Mouse (Mus musculus): ENCODE measurements around the gene Shprh. TPM values are rescaled to one million over a fixed set of nuclear protein-coding genes. Genes with fewer than 3 reads are reported as not detected.
A peak's percentile ranks its signal among the peaks of the same experiment; 100 is the strongest.
"Not testable (repeated sequence)": the region's sequence is repeated elsewhere in the genome, so short reads cannot be mapped to it uniquely, and the experiment has no call there.

Gene Shprh
- total RNA-seq (2017), result 26.1 and 34.6 TPM in 2 replicates

DNA sequence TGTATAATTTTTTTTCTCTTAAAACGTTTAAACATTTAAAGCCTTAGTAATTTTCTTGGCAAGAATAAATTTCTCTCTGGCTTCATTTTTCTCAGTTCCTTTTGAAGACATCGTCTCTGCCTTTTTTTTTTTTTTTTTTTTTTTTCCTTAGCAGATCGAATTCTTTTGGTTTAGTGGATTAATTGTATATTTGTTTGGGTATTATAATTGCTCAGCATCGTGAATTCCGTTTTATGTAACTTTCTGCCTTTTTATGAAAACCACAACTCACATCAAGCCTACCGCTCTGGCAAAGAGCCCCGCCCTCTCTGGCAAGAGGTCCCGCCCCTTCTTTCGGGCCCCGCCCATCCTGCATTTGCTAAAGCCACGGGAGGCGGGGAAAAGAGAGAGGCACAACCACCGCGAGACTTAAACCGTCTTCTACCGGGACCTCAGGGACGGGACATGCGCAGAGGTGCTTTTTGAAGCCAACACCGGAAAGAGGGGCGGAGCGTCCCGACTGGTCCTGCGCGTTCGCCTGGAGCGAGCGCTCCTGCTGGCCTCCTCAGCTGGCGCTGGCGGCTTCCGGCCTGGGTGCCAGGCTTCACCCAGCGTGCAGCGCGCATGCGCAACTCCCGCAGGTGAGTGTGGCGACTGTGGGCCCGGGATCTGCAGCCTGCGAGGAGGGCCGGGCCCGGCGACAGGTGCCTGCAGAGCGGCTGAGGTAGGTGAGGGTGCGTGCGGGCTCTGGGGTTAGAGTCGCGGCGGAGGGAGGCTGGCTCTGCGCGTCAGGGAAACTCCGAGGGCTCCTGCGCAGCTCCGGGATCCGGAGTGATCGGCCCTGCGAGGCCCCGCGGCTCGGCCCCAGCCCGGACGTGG is at the start of gene Shprh:
Gene Shprh, plus strand, starts transcription at position 544 of the 858 bp plus-strand sequence.
- ATAC-seq (replicated peaks in 1 of 2; ENCODE audit: insufficient read depth in 1 of 2, low FRiP score in 2 of 2, low TSS enrichment in 1 of 2, low read depth in 1 of 2, poor library complexity in 2 of 2, severe bottlenecking in 2 of 2), result peak; percentile 99 to 100

DNA sequence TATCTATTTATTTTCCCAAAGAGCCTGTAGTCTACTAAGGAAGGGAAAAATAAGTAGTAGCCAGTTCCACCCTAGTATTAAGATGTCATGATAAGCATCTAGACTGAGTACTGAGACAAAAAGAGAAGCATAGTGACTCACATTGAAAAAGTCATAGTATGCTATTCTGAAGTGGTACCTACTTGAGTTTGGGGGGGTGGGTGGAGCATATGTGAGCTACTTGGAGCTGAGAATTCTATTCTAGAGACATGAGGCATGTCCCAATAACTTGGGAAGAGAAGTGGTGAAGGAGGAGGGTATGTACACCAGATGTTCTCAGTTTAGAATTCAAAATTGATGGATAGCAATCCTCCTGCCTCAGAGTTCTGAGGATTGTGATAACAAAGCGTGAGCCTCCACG is 27.4 kb upstream of the Shprh start:
- ATAC-seq (replicated peaks in 1 of 2; ENCODE audit: insufficient read depth in 1 of 2, low FRiP score in 2 of 2, low TSS enrichment in 1 of 2, low read depth in 1 of 2, poor library complexity in 2 of 2, severe bottlenecking in 2 of 2), result no peak

DNA sequence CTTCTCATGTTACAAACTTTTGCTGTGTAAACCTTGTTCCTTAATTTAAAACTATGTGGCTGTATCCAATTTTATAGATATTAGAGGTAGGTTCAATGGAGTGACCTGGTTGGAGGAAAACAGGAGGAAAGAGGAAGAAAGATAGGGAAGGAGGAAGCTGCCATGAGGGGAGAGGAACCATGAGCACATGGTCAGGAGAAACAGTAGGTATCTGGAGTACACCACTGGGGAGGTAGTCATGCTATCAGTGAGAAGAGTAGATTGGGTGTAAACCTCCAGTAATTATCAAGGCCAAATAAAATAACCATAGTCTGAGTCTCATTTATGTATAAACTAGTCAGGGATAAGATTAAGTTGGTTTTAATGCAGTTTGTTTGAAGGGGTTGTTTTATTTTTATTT is 3.6 kb upstream of the Shprh start:
- no peak for ATAC-seq (replicated peaks in 1 of 2; ENCODE audit: insufficient read depth in 1 of 2, low FRiP score in 2 of 2, low TSS enrichment in 1 of 2, low read depth in 1 of 2, poor library complexity in 2 of 2, severe bottlenecking in 2 of 2)

DNA sequence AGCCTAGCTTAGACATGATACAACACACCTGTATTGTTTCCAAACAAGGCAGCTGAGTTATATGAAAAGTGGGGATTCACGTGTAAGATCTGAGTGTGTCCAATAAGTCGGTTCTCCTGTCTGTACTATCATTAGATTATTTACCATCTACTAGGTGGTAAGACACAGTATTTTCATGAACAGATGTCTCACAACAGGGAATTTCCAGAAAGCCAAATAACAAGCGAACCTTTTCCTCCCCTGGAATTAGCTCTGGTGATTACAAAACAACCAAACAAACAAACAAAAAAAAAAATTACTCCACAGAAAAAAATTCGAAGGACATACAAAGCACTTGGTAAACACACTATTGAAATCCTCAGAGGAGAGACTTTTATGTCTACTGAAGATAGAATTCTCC is 781 bp upstream of the Shprh start:
- ATAC-seq (replicated peaks in 1 of 2; ENCODE audit: insufficient read depth in 1 of 2, low FRiP score in 2 of 2, low TSS enrichment in 1 of 2, low read depth in 1 of 2, poor library complexity in 2 of 2, severe bottlenecking in 2 of 2), result no peak

DNA sequence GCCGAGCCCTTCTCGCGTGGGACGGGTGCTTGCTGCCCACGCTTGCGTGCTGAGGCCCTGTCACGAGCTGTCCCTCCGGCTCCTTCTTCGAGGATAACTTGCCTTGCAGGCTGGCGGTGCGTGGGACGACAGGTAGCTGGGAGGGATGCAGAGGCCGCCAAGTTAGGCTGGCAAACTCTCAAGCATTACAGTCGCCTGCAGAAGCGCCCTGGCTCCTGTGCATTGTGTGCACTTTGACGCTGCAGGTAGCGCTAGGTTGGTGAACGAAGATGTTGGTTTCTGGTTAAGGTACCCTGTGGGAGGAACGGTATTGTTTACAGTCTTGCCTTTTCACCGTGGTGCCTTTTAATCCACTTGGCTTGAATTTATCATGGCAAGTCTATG is 507 bp downstream of the Shprh start:
- ATAC-seq (replicated peaks in 1 of 2; ENCODE audit: insufficient read depth in 1 of 2, low FRiP score in 2 of 2, low TSS enrichment in 1 of 2, low read depth in 1 of 2, poor library complexity in 2 of 2, severe bottlenecking in 2 of 2), result no peak

DNA sequence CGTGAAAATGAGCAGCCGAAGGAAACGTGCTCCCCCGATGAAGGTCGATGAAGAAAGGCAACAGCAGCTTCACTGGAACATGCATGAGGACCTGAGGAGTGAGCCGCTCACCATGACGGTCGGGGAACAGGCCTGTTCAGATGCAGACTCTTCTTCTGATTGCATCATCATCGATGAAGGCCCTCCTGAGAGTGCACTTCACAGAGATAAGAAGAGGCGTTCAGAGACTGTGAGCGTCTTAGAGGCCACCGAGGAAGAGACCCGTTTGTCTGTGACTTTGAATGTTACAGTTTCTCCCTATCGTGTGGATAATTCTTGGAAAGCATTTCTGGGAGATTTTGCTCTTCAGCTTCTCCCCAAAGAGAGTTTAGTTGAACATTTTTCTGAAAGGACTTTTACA is 2.4 kb downstream of the Shprh start:
- ATAC-seq (replicated peaks in 1 of 2; ENCODE audit: insufficient read depth in 1 of 2, low FRiP score in 2 of 2, low TSS enrichment in 1 of 2, low read depth in 1 of 2, poor library complexity in 2 of 2, severe bottlenecking in 2 of 2), result no peak

DNA sequence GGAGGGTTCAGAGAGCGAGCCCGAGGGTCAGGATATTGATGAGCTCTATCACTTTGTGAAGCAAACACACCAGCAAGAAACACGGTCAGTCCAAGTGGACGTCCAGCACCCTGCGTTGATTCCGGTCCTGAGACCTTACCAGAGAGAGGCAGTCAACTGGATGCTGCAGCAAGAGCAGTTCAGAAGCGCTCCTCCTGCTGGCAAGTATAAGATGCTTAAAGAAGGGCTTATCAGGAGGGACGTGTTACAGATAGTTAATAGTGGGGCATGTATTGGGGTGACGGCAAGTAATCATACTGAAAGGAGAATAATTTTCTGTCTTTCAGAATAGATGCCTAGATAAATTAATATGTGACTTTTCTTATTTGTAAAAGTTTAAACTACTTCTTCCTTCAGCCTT is 7.8 kb downstream of the Shprh start:
- ATAC-seq (replicated peaks in 1 of 2; ENCODE audit: insufficient read depth in 1 of 2, low FRiP score in 2 of 2, low TSS enrichment in 1 of 2, low read depth in 1 of 2, poor library complexity in 2 of 2, severe bottlenecking in 2 of 2), result no peak

DNA sequence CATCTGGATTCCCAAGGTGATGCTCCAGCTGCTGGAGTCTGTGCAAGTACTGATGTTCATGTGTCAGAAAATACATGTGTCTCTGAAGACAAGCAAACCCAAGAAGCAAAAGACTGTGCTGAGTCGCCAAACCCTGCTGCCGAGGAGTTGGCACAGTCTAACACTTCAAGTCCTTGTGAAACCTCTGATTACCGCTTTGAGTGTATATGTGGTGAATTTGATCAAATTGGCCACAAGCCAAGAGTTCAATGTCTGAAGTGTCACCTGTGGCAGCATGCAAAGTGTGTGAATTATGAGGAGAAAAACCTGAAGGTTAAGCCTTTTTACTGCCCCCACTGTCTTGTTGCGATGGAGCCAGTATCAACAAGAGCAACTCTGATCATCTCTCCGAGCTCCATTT is 15.3 kb downstream of the Shprh start:
- ATAC-seq (replicated peaks in 1 of 2; ENCODE audit: insufficient read depth in 1 of 2, low FRiP score in 2 of 2, low TSS enrichment in 1 of 2, low read depth in 1 of 2, poor library complexity in 2 of 2, severe bottlenecking in 2 of 2), result no peak

DNA sequence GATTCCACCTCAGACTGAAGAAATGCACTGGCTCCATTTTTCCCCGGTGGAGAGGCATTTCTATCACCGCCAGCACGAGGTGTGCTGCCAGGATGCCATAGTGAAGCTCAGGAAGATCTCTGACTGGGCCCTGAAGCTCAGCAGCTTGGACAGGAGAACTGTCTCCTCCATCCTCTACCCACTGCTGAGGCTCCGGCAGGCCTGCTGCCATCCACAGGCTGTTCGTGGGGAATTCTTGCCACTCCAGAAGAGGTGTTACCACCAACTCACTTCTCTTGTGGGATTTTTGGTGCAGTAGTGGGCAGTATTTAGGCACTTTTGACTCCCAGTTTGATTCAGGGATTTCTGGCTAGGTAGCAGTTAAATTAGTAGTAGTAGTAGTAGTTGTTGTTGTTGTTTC is 21.0 kb downstream of the Shprh start:
- ATAC-seq (replicated peaks in 1 of 2; ENCODE audit: insufficient read depth in 1 of 2, low FRiP score in 2 of 2, low TSS enrichment in 1 of 2, low read depth in 1 of 2, poor library complexity in 2 of 2, severe bottlenecking in 2 of 2), result no peak

DNA sequence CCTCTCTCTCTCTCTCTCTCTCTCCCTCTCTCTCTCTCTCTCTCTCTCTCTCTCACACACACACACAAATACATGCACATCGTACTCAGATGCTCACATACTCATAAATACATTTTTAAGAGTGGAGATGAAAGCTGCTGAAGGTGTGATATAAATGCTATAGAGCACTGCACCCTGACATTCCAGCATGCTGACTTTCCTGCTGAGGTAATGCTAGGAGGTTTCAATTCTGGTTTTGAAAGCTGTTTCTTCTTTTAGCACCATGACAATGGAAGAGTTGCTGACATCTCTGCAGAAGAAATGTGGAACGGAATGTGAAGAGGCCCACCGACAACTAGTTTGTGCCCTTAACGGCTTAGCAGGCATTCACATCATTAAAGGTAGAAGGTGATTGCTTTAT is 22.4 kb downstream of the Shprh start:
- ATAC-seq (replicated peaks in 1 of 2; ENCODE audit: insufficient read depth in 1 of 2, low FRiP score in 2 of 2, low TSS enrichment in 1 of 2, low read depth in 1 of 2, poor library complexity in 2 of 2, severe bottlenecking in 2 of 2), result no peak

DNA sequence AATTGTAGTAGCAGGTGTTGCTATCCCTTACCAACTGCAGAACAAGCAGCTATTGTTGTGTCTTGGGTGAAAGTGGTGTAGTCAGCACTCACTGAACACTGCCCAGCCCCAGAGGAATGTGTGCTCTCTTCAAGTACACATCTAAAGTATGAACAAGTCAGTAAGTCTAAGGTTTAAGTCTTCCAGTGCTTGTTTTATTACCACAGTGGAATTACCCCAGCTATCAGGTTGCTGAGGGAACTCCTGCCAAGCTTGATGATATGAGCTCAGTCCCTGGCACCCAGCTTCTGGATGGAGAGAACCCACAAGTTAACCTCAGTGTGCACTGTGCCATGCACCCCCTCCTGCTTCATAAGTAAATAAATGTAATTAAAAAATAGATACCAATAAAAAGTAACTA is 23.3 kb downstream of the Shprh start:
- ATAC-seq (replicated peaks in 1 of 2; ENCODE audit: insufficient read depth in 1 of 2, low FRiP score in 2 of 2, low TSS enrichment in 1 of 2, low read depth in 1 of 2, poor library complexity in 2 of 2, severe bottlenecking in 2 of 2), result no peak

DNA sequence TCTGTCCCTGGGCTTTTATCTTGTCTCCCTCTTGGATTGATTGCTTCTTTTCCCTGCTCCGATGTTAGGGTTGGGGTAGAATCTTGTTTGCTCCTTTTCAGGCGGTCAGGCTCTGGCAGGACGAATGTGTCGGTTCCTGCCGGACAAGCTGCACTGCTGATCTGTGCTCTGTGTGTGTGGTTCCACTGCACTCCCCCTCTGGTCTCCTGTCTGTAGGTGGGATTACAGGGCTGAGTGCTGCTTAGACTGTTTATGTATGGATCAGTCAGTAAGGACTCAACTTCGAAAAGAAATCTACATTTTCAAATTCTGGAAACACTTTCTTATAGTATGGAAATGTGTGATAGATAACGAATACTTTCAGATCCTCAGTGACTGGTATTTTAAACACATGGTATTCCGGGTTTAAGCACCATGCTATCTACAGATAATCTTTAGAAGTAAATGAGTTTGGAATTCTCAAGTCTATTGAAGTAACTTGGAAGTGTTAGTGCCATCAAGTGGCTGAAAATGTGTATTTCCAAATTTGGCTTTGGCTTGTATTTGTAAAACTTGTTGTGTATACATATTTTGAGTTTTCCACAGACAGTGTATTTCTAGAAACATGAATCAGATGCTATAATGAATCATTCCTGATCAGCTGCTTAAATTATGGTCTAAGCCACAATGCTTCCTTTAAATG is 26.7 kb downstream of the Shprh start:
- ATAC-seq (replicated peaks in 1 of 2; ENCODE audit: insufficient read depth in 1 of 2, low FRiP score in 2 of 2, low TSS enrichment in 1 of 2, low read depth in 1 of 2, poor library complexity in 2 of 2, severe bottlenecking in 2 of 2), result no peak

DNA sequence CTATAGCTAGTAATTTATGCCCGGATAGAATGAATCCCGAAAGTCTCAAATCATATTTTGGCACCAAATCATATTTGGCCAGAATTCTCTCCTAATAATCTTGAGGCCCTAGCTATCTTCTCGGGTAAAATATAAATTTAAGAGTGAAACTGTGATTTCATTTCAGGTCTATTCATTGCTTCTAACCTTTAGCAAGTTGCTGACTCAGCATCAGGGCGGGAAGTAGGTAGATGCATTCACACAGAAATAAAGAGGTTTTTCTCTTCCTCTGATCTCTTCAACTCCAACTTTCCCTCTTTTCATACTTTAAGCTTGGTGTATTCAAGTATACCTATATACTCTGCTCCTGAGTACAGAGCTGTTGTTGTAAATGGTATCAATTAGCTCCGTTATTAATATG is 30.9 kb downstream of the Shprh start:
- ATAC-seq (replicated peaks in 1 of 2; ENCODE audit: insufficient read depth in 1 of 2, low FRiP score in 2 of 2, low TSS enrichment in 1 of 2, low read depth in 1 of 2, poor library complexity in 2 of 2, severe bottlenecking in 2 of 2), result no peak

DNA sequence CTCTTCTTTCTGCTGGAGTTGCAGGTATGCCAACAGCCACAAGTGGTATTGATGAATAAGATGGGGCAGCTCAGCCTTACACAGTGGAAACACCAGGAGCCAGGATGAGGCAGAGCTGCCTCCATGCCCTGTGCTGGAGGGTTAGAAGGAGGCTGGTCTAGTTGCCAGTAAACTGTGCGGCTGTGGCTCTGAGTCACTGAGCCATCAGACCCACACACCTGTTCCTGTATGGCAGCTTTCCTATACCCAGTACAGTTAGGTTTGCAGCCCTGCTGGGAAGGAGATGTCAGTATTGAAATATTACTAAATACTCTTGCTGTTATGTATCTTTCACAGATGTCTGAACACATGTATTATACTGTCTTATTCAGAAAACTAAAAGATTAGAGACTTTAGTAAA is 48.1 kb downstream of the Shprh start:
- no peak for ATAC-seq (replicated peaks in 1 of 2; ENCODE audit: insufficient read depth in 1 of 2, low FRiP score in 2 of 2, low TSS enrichment in 1 of 2, low read depth in 1 of 2, poor library complexity in 2 of 2, severe bottlenecking in 2 of 2)

DNA sequence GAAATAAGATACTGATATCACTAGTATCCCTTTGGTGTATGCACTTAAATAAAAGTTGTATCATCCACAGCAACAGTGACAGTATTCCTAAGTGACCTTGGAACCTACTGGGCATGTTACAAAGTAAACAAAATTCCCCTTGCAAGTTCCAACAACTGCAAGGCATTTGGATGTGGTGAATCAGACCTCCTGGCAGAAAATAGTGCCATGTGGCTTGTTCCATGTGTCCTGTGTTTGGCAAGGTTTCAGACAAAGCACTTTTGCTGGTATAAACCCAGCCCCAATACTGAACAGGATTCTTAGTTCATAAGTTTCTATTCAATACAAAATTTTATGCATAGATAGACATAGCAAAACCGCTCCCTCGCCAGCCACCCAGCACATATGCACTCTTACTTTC is 49.1 kb downstream of the Shprh start:
- no peak for ATAC-seq (replicated peaks in 1 of 2; ENCODE audit: insufficient read depth in 1 of 2, low FRiP score in 2 of 2, low TSS enrichment in 1 of 2, low read depth in 1 of 2, poor library complexity in 2 of 2, severe bottlenecking in 2 of 2)

DNA sequence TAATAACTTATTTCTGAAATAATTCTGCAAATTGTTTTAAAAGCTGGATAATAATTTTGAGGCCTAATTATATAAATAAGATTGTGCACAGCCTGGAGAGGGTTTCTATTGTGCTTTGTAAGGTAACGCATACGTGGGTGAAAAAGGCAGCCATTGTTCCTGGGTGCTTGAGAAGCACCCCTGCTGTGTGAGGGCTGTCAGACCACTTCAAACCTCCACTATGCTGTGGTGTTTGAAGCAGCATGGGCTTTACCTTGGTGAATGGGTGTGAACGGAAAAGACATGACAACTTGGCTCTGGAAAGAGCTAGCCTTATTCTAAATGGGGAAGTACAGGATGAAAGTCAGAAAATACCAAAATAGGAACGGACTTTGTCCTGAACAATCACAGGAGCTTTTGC is 50.8 kb downstream of the Shprh start:
- ATAC-seq (replicated peaks in 1 of 2; ENCODE audit: insufficient read depth in 1 of 2, low FRiP score in 2 of 2, low TSS enrichment in 1 of 2, low read depth in 1 of 2, poor library complexity in 2 of 2, severe bottlenecking in 2 of 2), result no peak

DNA sequence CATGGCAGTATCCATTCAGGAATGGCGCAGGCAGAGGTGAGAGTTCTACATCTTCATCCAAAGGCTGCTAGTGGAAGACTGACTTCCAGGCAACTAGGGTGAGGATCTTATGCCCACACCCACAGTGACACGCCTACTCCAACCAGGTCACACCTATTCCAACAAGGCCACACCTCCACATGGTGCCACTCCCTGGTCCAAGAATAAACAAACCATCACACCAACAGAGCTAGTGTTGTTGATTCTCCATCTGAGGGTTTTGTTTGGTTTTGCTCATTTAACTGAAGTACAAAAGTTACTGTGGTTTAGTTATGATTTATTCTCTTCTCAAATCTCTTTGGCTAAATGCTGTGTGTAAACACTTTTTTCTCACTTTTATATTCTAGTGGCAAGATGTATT is 56.7 kb downstream of the Shprh start:
- not testable (repeated sequence) for ATAC-seq (replicated peaks in 1 of 2; ENCODE audit: insufficient read depth in 1 of 2, low FRiP score in 2 of 2, low TSS enrichment in 1 of 2, low read depth in 1 of 2, poor library complexity in 2 of 2, severe bottlenecking in 2 of 2)

DNA sequence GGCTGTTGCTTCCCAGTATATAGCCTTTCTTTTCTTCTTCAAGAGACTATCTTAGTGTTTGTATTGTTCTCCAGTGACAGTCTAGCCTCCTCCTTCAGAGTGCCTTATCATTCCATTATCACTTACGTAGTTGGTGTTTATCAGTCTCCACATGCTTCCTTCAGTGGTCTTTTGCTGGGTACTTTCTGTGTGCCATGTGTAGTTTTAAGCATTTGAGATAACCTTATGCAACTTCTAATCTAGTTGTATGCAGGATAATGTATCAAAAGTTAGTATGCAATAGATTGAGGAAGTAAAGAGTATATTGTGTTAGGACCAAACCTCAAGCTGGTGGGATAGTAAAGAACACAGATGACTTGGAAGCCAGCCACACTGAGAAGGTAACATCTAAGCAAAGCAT is 59.4 kb downstream of the Shprh start:
- no peak for ATAC-seq (replicated peaks in 1 of 2; ENCODE audit: insufficient read depth in 1 of 2, low FRiP score in 2 of 2, low TSS enrichment in 1 of 2, low read depth in 1 of 2, poor library complexity in 2 of 2, severe bottlenecking in 2 of 2)

DNA sequence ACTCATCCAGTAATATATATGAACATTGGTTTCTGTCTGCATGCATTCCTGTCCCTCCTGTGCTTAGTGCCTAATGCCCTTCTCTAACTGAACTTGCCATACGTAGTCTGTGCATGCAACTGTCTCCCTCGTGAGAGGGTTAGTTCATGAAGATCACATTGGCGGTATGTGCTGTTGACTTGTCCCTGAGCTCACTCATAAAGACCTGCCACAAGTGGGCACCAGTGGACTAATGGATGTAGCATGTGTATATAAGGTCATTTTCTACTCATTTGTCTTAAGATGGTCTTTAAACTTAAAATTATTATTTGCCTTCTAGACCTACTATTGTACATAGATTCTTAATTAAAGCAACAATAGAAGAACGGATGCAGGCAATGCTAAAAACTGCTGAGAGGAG is 62.8 kb downstream of the Shprh start:
- ATAC-seq (replicated peaks in 1 of 2; ENCODE audit: insufficient read depth in 1 of 2, low FRiP score in 2 of 2, low TSS enrichment in 1 of 2, low read depth in 1 of 2, poor library complexity in 2 of 2, severe bottlenecking in 2 of 2), result no peak
